Mouse (Mus musculus): ENCODE measurements around the gene F930015N05Rik.

DNA sequence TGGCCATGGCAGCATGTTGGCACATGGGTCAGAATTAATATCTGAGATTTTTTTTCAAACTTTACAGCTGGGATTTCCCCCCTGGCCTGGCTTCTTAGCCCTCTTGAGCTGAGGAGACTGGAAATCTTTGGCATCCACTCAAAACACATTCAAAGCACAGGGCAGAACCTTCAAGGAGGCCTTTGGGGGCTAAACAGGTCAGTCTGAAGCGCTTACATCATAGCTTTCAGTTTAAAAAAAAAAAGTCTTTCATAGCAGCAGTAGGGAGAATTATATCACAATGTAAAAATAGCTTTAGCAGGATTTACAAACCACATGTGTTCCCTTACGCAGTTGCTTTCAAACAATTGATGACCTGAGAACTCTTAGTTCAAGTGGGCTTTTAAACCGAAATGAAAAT, 45.0 kb upstream of the F930015N05Rik start:
- TF ChIP-seq MYOD1 (IDR thresholded peaks at IDR 0.05; ENCODE audit: control insufficient read depth in 1 of 3, insufficient read length in 2 of 3, low read depth in 2 of 3) (no peak), MYOG (IDR thresholded peaks at IDR 0.05; ENCODE audit: control insufficient read depth in 1 of 3, insufficient read depth in 1 of 3, insufficient read length in 2 of 3, low read depth in 2 of 3) (no peak), POLR2A (IDR thresholded peaks at IDR 0.05; ENCODE audit: insufficient read length, low read depth) (no peak), MAX (IDR thresholded peaks at IDR 0.05; ENCODE audit: low read depth) (no peak), TCF12 (IDR thresholded peaks at IDR 0.05; ENCODE audit: insufficient read depth, poor library complexity, severe bottlenecking) (no peak), CEBPB (IDR thresholded peaks at IDR 0.05; ENCODE audit: insufficient read depth, poor library complexity, severe bottlenecking) (no peak), USF1 (IDR thresholded peaks at IDR 0.05; ENCODE audit: low read depth) (no peak), TCF3 (IDR thresholded peaks at IDR 0.05; ENCODE audit: insufficient read length, low read depth) (no peak), E2F4 (IDR thresholded peaks at IDR 0.05; ENCODE audit: insufficient read depth) (no peak), POLR2AphosphoS2 (IDR thresholded peaks at IDR 0.05; ENCODE audit: insufficient read length, low read depth) (no peak), SRF (IDR thresholded peaks at IDR 0.05; ENCODE audit: control insufficient read depth, insufficient read length, low read depth) (no peak), REST (IDR thresholded peaks at IDR 0.05; ENCODE audit: insufficient read depth, insufficient read length) (no peak)

All from myocyte (in vitro differentiated cells).